Mouse (Mus musculus): ENCODE data around the gene Mif4gd.

GRCm38 (mm10) chr11:115636960-115637359 lies 24.2 kb upstream of the Mif4gd start:
- TF ChIP-seq CTCF (IDR thresholded peaks at IDR 0.05), result no peak
- TF ChIP-seq POLR2A (IDR thresholded peaks at IDR 0.05; ENCODE audit: insufficient read depth, low read depth, low read length), result no peak
